Mouse (Mus musculus) limb, embryonic 14.5 days (tissue): ENCODE data around the gene Reg4. TPM values are rescaled to one million over a fixed set of nuclear protein-coding genes. Genes with fewer than 3 reads are reported as not detected.
A peak's percentile ranks its signal among the peaks of the same experiment; 100 is the strongest.

Source experiments
- ATAC-seq: fragments of 200-750 bp; cut with Nextera tagmentation; 2 replicates; pipeline ENCODE4 v1.8.0; 2017; ENCODE audit warnings: low read depth, moderate number of reproducible peaks, moderate TSS enrichment; ENCODE audit not compliant: low FRiP score
- DNase-seq: peaks from one replicate; pipeline ENCODE4 v3.0.0-alpha.2; 2015; ENCODE audit warnings: low spot score
- H3K27ac ChIP-seq: fragments of 300-500 bp; sonication (generic); replicated peaks from 2 replicates; pipeline ENCODE4 v1.5.1; 2014; ENCODE audit warnings: low read depth, mild to moderate bottlenecking, low read length, moderate library complexity, mixed read lengths
- H3K27me3 ChIP-seq: fragments of 300-500 bp; sonication (generic); 2 replicates; pipeline ENCODE4 v1.6.1; 2014; ENCODE audit warnings: low read length, mixed read lengths; ENCODE audit not compliant: control insufficient read depth, insufficient read depth
- H3K36me3 ChIP-seq: fragments of 300-500 bp; sonication (generic); 2 replicates; pipeline ENCODE4 v1.6.1; 2014; ENCODE audit warnings: mild to moderate bottlenecking, low read length, moderate library complexity, mixed read lengths; ENCODE audit not compliant: control insufficient read depth, insufficient read depth
- H3K4me1 ChIP-seq: fragments of 300-500 bp; sonication (generic); 2 replicates; pipeline ENCODE4 v1.6.1; 2014; ENCODE audit warnings: antibody characterized with exemption, low read length, mixed read lengths; ENCODE audit not compliant: control insufficient read depth, insufficient read depth
- H3K4me2 ChIP-seq: fragments of 300-500 bp; sonication (generic); replicated peaks from 2 replicates; pipeline ENCODE4 v1.6.1; 2014; ENCODE audit warnings: low read depth, mild to moderate bottlenecking, low read length, moderate library complexity; ENCODE audit not compliant: severe bottlenecking
- H3K4me3 ChIP-seq: fragments of 300-500 bp; sonication (generic); replicated peaks from 2 replicates; pipeline ENCODE4 v1.5.1; 2014; ENCODE audit warnings: low read length
- H3K9ac ChIP-seq: fragments of 300-500 bp; sonication (generic); 2 replicates; pipeline ENCODE4 v1.6.1; 2014; ENCODE audit warnings: mild to moderate bottlenecking, low read depth, low read length, moderate library complexity; ENCODE audit not compliant: severe bottlenecking
- H3K9me3 ChIP-seq: fragments of 300-500 bp; sonication (generic); 2 replicates; pipeline ENCODE4 v1.6.1; 2016; ENCODE audit warnings: low read length; ENCODE audit not compliant: control insufficient read depth
- POLR2A ChIP-seq: fragments of 200-500 bp; IDR thresholded peaks from 2 replicates; pipeline ENCODE4 v1.8.0; 2012; ENCODE audit warnings: inconsistent platforms, mild to moderate bottlenecking, moderate library complexity, borderline replicate concordance; ENCODE audit not compliant: insufficient read depth, insufficient read length; ENCODE audit errors: extremely low read depth
- WGBS: fragments of 180-500 bp; shearing (Covaris S2); extraction: QIAGEN DNeasy Blood & Tissue Kit; methylation state at CpG from one replicate; pipeline ENCODE4 v1.1.7; 2014; 5-methylcytosine and 5-hydroxymethylcytosine counted together
- polyA plus RNA-seq, 2 experiments: library from polyadenylated mRNA; depleted of rRNA in 1 of 2; stranded (reverse) in 1 of 2; unstranded in 1 of 2; fragments of >200 nt; fragmentation: Nextera tagmentation in 1 of 2; extraction: Ambion mirVana in 1 of 2; gene quantifications; 2 replicates each; pipeline versions ENCODE4 v1.2.1 to v1.2.3; 2012 to 2014

The Reg4 gene
- polyA plus RNA-seq (2012; rRNA removed) (not detected in 2 replicates), polyA plus RNA-seq (2014; fragmentation: Nextera tagmentation; extraction: Ambion mirVana) (not detected in 2 replicates)

GRCm38 (mm10) chr3:98221856-98222255 lies at the start of gene Reg4:
Gene Reg4, plus strand, starts transcription at chr3:98222156.
- Histone ChIP-seq H3K9me3 (no peaks in the 10 kb centered on the region), H3K36me3 (no peaks in the 10 kb centered on the region), H3K4me2 (no peak within 1 kb of the TSS), H3K4me3 (no peak within 1 kb of the TSS), H3K9ac (no peak within 1 kb of the TSS), H3K27me3 (no peaks in the 10 kb centered on the region), H3K27ac (no peak within 1 kb of the TSS), H3K4me1 (no peaks in the 10 kb centered on the region)
- 86% methylated on average over 8 of the region's 8 CpGs for WGBS
- ATAC-seq (no peak), DNase-seq (no peak)
- no peak for TF ChIP-seq POLR2A

DNA sequence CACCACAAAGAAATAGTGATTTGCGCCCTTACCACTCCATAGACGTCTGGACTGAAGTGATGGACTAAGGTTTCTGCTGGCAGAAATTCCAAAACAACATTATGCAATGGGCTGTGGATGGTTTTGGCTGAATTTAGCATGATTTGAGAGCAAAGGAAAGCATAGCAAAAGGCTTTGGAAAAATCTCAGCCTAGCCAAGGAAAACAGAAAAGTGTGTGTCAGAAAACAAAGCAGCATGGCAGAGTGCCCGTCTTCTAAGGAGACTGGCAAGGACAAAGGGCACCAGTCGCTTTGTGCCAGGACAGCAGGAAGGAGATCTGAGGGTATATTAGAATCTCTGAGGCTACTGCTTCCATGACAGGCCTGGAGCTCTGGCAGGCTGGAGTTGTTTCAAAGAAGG lies 43.6 kb upstream of the Reg4 start:
- ATAC-seq (no peak), DNase-seq (peak; percentile 67)
- H3K36me3 ChIP-seq, result no peaks in the 10 kb centered on the region
- no peak overlapping the region for H3K4me2 ChIP-seq
- 0 out of 2 replicates have a peak, but pooled peaks cover 5% of the 10 kb centered on the region for H3K9me3 ChIP-seq
- H3K4me3 ChIP-seq, result no peak overlapping the region
- no peak for TF ChIP-seq POLR2A
- H3K27ac ChIP-seq, result peak overlapping the region; percentile 58
- H3K27me3 ChIP-seq, result no peaks in the 10 kb centered on the region
- 72% methylated on average over 4 of the region's 4 CpGs for whole genome bisulfite sequencing
- H3K4me1 ChIP-seq, result 0 out of 2 replicates have a peak, but pooled peaks cover 2% of the 10 kb centered on the region
- H3K9ac ChIP-seq, result no peak overlapping the region

- DNase-seq, result peak; percentile 54
- ATAC-seq, result no peak
- H3K36me3 ChIP-seq, result no peaks in the 10 kb centered on the region
Measured at GRCm38 (mm10) chr3:98180805-98181204, 41.2 kb upstream of the Reg4 start.

GRCm38 (mm10) chr3:98185163-98185714 lies 36.7 kb upstream of the Reg4 start:
- ATAC-seq (no peak), DNase-seq (no peak)
- Histone ChIP-seq H3K27me3 (no peaks in the 10 kb centered on the region), H3K4me3 (no peak overlapping the region), H3K9me3 (no peaks in the 10 kb centered on the region), H3K4me2 (no peak overlapping the region), H3K9ac (no peak overlapping the region), H3K27ac (no peak overlapping the region), H3K36me3 (no peaks in the 10 kb centered on the region), H3K4me1 (no peaks in the 10 kb centered on the region)
- WGBS, result 65% methylated on average over 10 of the region's 10 CpGs
- no peak for TF ChIP-seq POLR2A

More at GRCm38 (mm10) chr3:98180805-98181204, 41.2 kb upstream of the Reg4 start:
- Histone ChIP-seq H3K27me3 (no peaks in the 10 kb centered on the region), H3K9ac (no peak overlapping the region), H3K27ac (no peak overlapping the region), H3K4me1 (0 out of 2 replicates have a peak, but pooled peaks cover 2% of the 10 kb centered on the region), H3K9me3 (0 out of 2 replicates have a peak, but pooled peaks cover 5% of the 10 kb centered on the region), H3K4me3 (no peak overlapping the region), H3K4me2 (no peak overlapping the region)
- WGBS, result 26% methylated on average over 7 of the region's 7 CpGs
- no peak for TF ChIP-seq POLR2A

- H3K4me2 ChIP-seq, result no peak overlapping the region
- H3K36me3 ChIP-seq, result no peaks in the 10 kb centered on the region
- no peak overlapping the region for H3K27ac ChIP-seq
- no peaks in the 10 kb centered on the region for H3K4me1 ChIP-seq
- WGBS, result 83% methylated on average over 3 of the region's 3 CpGs
- H3K27me3 ChIP-seq, result no peaks in the 10 kb centered on the region
- H3K9ac ChIP-seq, result no peak overlapping the region
- H3K4me3 ChIP-seq, result no peak overlapping the region
- H3K9me3 ChIP-seq, result no peaks in the 10 kb centered on the region
- DNase-seq (no peak), ATAC-seq (no peak)
- no peak for TF ChIP-seq POLR2A
Measured at GRCm38 (mm10) chr3:98187777-98188176, 34.2 kb upstream of the Reg4 start.
